Mouse (Mus musculus) erythroblast, embryonic 14.5 days (primary cell): ENCODE measurements around the gene Pbx2.

Source experiments
- GATA1 ChIP-seq: IDR thresholded peaks from 2 replicates; pipeline ENCODE4 v1.6.1; 2012; ENCODE audit warnings: low read length, inconsistent platforms, mixed read lengths
- TAL1 ChIP-seq: IDR thresholded peaks from 3 replicates; pipeline ENCODE4 v1.6.1; 2012; ENCODE audit warnings: low read length, inconsistent platforms, mixed read lengths

DNA sequence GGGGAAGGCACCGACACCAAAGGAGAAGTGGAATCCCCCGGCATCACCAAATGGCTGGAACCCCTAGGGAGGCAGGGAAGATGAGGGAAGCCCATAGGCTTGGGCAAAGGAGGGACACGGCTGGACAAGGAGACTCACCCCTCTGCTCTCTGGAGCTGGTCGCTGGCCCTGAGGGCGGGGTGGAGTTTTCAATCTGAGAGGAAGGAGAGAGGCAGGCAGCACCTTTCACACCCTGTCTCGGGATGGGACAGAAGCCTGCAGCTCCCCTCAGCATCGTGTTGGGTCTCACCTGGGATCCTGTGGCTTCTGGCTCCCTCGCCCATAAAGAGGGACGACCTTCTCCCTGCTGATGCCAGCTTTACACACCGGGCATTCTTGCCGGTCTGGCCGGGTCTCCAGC lies 10.7 kb downstream of the Pbx2 start:
- TF ChIP-seq GATA1: no peak
- TF ChIP-seq TAL1: no peak
